Mouse (Mus musculus) stomach, embryonic 15.5 days (tissue): ENCODE measurements around the gene Pigr. TPM values are rescaled to one million over a fixed set of nuclear protein-coding genes. Genes with fewer than 3 reads are reported as not detected.

Source experiments
- ATAC-seq: fragments of 200-750 bp; cut with Nextera tagmentation; 2 replicates; pipeline ENCODE4 v1.8.0; 2017; ENCODE audit warnings: low read depth, moderate number of reproducible peaks, moderate TSS enrichment; ENCODE audit not compliant: insufficient read depth, low FRiP score
- H3K27ac ChIP-seq: fragments of 300-500 bp; sonication (generic); 2 replicates; pipeline ENCODE4 v1.5.1; 2015; ENCODE audit warnings: mild to moderate bottlenecking, inconsistent platforms
- H3K27me3 ChIP-seq: fragments of 300-500 bp; sonication (generic); replicated peaks from 2 replicates; pipeline ENCODE4 v1.6.1; 2015; ENCODE audit warnings: inconsistent platforms
- H3K36me3 ChIP-seq: fragments of 300-500 bp; sonication (generic); 2 replicates; pipeline ENCODE4 v1.6.1; 2015; ENCODE audit warnings: inconsistent platforms
- H3K4me1 ChIP-seq: fragments of 300-500 bp; sonication (generic); 2 replicates; pipeline ENCODE4 v1.6.1; 2015; ENCODE audit warnings: inconsistent platforms
- H3K4me2 ChIP-seq: fragments of 300-500 bp; sonication (generic); 2 replicates; pipeline ENCODE4 v1.6.1; 2015; ENCODE audit warnings: mild to moderate bottlenecking, inconsistent platforms
- H3K4me3 ChIP-seq: fragments of 300-500 bp; sonication (generic); replicated peaks from 2 replicates; pipeline ENCODE4 v1.5.1; 2015; ENCODE audit warnings: inconsistent platforms
- H3K9ac ChIP-seq: fragments of 300-500 bp; sonication (generic); 2 replicates; pipeline ENCODE4 v1.6.1; 2015; ENCODE audit warnings: inconsistent platforms
- H3K9me3 ChIP-seq: fragments of 300-500 bp; sonication (generic); 2 replicates; pipeline ENCODE4 v1.6.1; 2016; ENCODE audit warnings: inconsistent platforms
- WGBS: fragments of 180-500 bp; shearing (Covaris S2); methylation state at CpG from one replicate; pipeline ENCODE4 v1.1.7; 2015; 5-methylcytosine and 5-hydroxymethylcytosine counted together
- polyA plus RNA-seq: library from polyadenylated mRNA; unstranded; fragments of >200 nt; fragmentation: Nextera tagmentation; extraction: Ambion mirVana; gene quantifications from 2 replicates; pipeline ENCODE4 v1.2.1, GENCODE M21; 2015

The Pigr gene
- polyA plus RNA-seq, 1 experiment from 2014 or later: 0.48 TPM

DNA sequence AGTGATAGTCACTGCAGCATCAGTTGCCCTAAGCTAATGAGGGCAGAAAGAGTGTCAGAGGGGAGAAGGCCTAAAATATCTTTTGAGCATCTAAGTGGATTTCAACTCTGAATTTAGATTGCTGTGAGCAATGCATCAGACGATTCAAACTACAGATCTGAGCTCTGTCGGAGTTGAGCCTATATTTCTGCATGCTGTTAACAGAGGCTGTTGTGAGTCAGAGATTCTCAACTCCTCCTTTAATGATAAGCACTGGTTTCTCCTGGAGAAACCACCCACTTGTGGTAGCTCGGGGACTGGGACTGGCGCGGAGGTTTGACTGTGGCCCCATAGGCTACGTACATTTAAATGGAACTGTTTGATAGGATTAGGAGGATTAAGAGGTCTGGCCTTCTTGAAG is 68.0 kb downstream of the Pigr start:
- H3K9ac ChIP-seq: no peak overlapping the region
- no peak overlapping the region for H3K27ac ChIP-seq
- no peaks in the 10 kb centered on the region for H3K4me1 ChIP-seq
- 68% methylated on average over 6 of the region's 6 CpGs for WGBS
- no peaks in the 10 kb centered on the region for H3K9me3 ChIP-seq
- no peak overlapping the region for H3K4me3 ChIP-seq
- H3K4me2 ChIP-seq: no peak overlapping the region
- no peaks in the 10 kb centered on the region for H3K27me3 ChIP-seq
- H3K36me3 ChIP-seq: no peaks in the 10 kb centered on the region
- no peak for ATAC-seq

Other genes with a start within 250 kb of the Pigr start
- gene Zp3r, start 197.1 kb upstream of the Pigr start, polyA plus RNA-seq: 0.12 and 0.18 TPM in 2 replicates
- 0.90 and 1.2 TPM in 2 replicates for gene C4bp, start 165.1 kb upstream of the Pigr start, polyA plus RNA-seq
- not detected in 2 replicates for gene Gm29427, start 110.9 kb upstream of the Pigr start, polyA plus RNA-seq
- gene Yod1, start 109.4 kb upstream of the Pigr start, polyA plus RNA-seq: 14.1 and 15.1 TPM in 2 replicates
- 10.1 and 10.9 TPM in 2 replicates for gene Pfkfb2, start 97.4 kb upstream of the Pigr start, polyA plus RNA-seq
- gene AA986860, start 94.7 kb upstream of the Pigr start, polyA plus RNA-seq: 32.3 and 36.7 TPM in 2 replicates
- gene Fcamr, start 25.8 kb upstream of the Pigr start, polyA plus RNA-seq: 0.17 and 0.22 TPM in 2 replicates
- gene Fcmr, start 39.0 kb downstream of the Pigr start, polyA plus RNA-seq: 0.40 and 0.53 TPM in 2 replicates
- not detected in 2 replicates for gene Il24, start 60.8 kb downstream of the Pigr start, polyA plus RNA-seq
- not detected in 2 replicates for gene Il20, start 84.8 kb downstream of the Pigr start, polyA plus RNA-seq
- gene Il19, start 113.4 kb downstream of the Pigr start, polyA plus RNA-seq: not detected in 2 replicates
- not detected in 2 replicates for gene Il10, start 193.2 kb downstream of the Pigr start, polyA plus RNA-seq